Mouse (Mus musculus): ENCODE measurements around the gene Pcnx2.

Gene Pcnx2

GRCm38 (mm10) chr8:125897868-125898788 lies at the start of gene Pcnx2:
TSS of gene Pcnx2 (minus strand) at chr8:125898317.
- DNase-seq (ENCODE audit: low read depth): no peak

DNA sequence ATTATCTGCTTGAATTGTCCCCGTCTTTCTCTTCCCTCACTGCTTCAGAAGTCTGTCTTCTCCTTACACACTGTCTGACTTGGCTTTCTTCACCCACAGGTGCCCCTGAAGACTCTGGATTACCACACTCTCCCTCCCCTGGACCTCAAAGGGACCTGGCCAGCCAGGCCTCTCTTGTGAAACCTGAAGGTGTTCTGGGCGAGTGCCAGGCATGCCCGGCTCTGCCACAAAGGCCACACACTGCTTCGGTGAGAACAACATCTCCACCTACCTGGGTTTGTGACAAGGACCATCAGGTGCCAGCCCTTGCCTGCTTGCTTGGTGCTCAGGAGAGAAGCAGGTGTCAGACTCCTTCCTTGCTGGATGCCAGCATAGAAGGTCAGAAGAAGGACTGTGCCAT lies 46.4 kb upstream of the Pcnx2 start:
- no peak for DNase-seq (ENCODE audit: low read depth)

GRCm38 (mm10) chr8:125935649-125936048 lies 37.5 kb upstream of the Pcnx2 start:
- DNase-seq (ENCODE audit: low read depth): peak; percentile 40

- DNase-seq (ENCODE audit: low read depth): no peak
Observed at GRCm38 (mm10) chr8:125931822-125932221, 33.7 kb upstream of the Pcnx2 start.

GRCm38 (mm10) chr8:125930276-125931046 lies 32.3 kb upstream of the Pcnx2 start:
- DNase-seq (ENCODE audit: low read depth): no peak

GRCm38 (mm10) chr8:125926636-125927035 lies 28.5 kb upstream of the Pcnx2 start:
- DNase-seq (ENCODE audit: low read depth): no peak

DNA sequence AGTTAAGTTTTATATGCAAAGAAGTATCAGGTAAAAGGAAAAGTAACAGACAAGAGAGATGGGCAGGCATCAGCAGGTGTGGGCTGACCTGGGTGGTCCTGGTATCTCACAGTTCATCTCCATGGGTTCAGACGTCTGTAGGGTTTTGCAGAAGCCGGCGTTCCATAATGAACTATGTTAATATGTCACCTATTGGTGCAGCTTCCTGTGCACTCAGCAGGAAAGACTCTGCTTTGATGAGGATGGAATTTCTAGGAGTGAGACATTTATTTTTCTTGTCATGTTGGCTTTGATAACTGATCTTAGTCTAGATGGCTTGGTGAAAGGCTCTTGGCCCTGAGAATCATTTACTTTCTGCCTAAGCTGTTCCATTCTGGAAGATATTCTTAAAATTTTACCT lies 24.2 kb upstream of the Pcnx2 start:
- DNase-seq (ENCODE audit: low read depth): no peak

- DNase-seq (ENCODE audit: low read depth): no peak
Observed at GRCm38 (mm10) chr8:125920761-125921160, 22.6 kb upstream of the Pcnx2 start.

- no peak for DNase-seq (ENCODE audit: low read depth)
Observed at GRCm38 (mm10) chr8:125920281-125920680, 22.2 kb upstream of the Pcnx2 start.

DNA sequence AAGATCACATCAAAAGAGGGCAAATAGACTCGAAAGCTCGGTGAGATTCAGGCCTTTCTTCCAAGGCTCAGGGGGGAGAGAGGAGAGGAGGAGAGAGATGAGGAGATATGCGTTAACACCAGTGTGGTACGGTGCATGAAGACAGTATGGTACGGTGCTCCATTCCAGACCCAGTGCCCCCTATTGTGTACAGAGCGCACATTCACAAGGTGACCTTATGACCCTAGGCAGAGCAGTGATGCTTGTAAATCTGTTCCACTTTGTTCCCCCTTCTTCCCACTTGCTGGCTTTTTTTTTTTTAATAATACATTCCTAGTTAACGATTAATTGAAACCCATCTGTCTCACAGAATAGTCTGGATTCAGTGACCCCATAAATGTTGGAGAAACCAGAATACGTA lies 21.4 kb upstream of the Pcnx2 start:
- DNase-seq (ENCODE audit: low read depth): no peak

- DNase-seq (ENCODE audit: low read depth): no peak
Observed at GRCm38 (mm10) chr8:125918719-125919118, 20.6 kb upstream of the Pcnx2 start.

GRCm38 (mm10) chr8:125917013-125917412 lies 18.9 kb upstream of the Pcnx2 start:
- no peak for DNase-seq (ENCODE audit: low read depth)

DNA sequence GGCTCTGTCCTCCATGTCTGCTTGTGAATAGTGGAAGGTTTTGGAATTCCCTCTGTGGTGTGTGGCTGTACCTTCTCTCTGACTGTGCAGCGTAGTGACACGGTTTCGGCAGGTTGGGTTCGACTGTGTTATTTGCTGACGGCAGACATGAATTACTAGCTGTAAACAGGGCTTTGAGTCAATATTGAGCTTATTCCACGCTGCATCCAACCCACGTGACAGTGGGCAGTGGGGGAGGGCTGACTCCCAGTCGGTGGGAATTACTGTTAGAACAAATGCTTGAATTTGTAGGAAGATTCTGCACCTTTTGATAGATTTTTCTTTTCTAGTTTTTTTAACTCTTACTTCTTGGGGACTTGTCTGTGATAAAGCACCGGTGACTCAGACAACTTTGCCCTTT lies 16.3 kb upstream of the Pcnx2 start:
- DNase-seq (ENCODE audit: low read depth): no peak

- DNase-seq (ENCODE audit: low read depth): no peak
Observed at GRCm38 (mm10) chr8:125913206-125913605, 15.1 kb upstream of the Pcnx2 start.

DNA sequence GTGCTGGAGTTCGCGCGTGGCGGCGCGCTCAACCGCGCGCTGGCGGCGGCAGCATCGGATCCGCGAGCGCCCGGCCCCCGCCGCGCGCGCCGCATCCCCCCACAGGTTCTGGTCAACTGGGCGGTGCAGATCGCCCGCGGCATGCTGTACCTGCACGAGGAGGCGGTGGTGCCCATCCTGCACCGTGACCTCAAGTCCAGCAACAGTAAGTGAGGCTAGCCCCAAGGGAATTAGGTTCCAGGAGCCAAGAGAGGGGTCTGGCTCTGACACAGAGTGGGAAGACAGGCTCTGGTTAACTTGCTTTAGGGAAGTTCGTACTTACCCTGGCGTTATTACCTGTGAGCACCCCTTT lies 13.1 kb upstream of the Pcnx2 start:
- DNase-seq (ENCODE audit: low read depth): no peak

GRCm38 (mm10) chr8:125910365-125911228 lies 12.5 kb upstream of the Pcnx2 start, which contains the start of gene Map3k21:
TSS of gene Map3k21 (plus strand) at chr8:125910450.
- no peak for DNase-seq (ENCODE audit: low read depth)

- no peak for DNase-seq (ENCODE audit: low read depth)
Observed at GRCm38 (mm10) chr8:125909661-125910364, 11.7 kb upstream of the Pcnx2 start.

DNA sequence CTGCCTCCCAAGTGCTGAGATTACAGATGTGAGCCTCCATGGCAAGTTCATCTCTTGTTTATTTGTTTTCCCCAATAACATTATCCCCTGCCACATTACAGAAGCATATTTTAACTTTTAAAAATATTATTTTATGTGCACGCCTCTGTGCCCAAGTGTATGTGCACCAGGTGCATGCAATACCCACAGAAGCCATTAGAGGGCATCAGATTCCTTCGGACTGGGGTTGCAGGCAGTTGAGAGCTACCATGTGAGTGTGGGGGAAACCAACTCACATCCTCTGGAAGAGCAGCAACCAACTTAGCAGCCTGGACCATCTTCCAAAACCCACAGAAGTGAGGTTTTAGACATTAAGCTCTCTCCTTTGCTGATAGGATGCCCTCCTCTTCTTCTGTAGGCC lies 9.2 kb upstream of the Pcnx2 start:
- no peak for DNase-seq (ENCODE audit: low read depth)

GRCm38 (mm10) chr8:125905341-125905740 lies 7.2 kb upstream of the Pcnx2 start:
- no peak for DNase-seq (ENCODE audit: low read depth)

DNA sequence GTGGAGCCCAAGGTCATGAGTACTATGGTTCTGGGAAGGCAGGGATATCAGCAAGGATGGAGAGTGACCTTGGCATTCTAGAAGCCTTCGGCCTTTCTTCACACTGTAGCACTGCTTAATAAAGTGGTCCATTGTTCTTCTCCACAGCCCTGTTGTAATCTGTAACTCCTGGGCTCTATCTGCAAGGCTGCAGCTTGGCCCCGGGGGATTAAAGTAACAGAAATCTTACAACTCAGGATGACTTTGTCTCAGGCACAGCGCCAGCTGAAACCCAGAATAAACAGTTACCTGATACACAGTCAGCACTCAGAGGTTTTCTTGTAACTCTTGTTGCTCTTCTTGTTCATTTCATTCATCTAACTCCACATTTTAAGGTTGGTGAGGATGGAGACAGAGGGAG lies 4.4 kb upstream of the Pcnx2 start:
- no peak for DNase-seq (ENCODE audit: low read depth)

DNA sequence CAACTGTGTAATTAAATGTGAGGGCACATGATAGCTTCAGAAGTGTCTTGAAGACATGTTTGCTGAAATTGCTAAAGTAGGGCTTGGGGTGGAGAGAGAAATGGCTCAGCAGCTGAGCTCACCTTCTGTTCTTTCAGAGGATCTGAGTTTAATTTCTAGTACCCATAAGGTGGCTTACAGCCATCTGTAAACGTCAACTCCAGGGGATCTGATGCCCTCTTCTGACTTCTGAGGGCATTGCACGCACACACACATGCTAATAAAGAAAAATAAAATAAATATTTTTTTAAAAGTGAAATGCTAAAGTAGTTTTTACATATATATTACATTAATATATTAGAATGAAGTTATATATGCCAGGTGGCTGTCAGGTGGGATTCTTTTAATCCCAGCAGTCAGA lies 3.0 kb upstream of the Pcnx2 start:
- no peak for DNase-seq (ENCODE audit: low read depth)

DNA sequence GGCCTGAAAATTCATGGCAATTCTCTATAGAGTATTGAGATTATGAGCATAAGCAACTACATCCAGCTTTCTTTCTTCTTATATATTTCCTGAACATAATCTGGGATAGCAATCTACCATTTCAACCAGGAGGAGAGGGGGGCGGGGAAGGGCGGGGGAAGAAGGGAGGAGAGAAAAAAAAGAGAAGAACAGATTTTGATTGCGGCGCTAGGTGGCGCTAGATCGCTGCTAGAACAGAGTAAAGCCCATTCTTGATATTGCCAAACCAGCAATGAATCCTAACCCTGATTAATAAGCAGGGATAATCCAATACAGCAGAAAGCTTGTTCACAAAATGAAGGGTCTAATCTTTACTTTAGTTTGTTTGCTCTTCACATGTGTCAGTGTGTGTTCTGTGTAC lies 782 bp upstream of the Pcnx2 start:
- peak; percentile 33 for DNase-seq (ENCODE audit: low read depth)

Data from c-Kit-positive CD71-negative TER-119-negative erythroid progenitor cells, embryonic 14.5 days (primary cell).